In the genomic region with DNA sequence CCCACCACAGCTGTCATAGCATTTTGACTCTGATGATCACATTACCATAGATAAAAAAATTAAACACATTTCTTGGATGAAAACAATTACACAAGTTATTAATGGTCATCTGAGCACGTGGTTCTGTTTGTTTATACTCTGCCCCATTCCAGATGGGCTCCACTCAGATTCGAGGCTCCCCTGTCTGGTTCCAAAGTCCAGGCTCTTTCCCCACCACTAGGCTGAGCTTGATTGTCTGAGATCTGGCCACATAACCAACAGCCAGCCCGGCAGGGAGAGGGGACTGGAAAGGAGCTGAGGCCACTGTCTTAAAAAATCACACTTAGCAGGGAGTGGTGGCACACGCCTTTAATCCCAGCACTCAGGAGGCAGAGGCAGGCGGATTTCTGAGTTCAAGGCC, we compare ENCODE assay signal across 32 mouse cellular contexts. TPM values are rescaled to one million over a fixed set of nuclear protein-coding genes. Genes with fewer than 3 reads are reported as not detected.
A peak's percentile ranks its signal among the peaks of the same experiment; 100 is the strongest.
DNase-seq lines count a peak whose midpoint lies in the region; ATAC-seq and TF ChIP-seq lines count a peak whose summit lies in the region.
"Had no signal": no experiment of that assay in that cellular context is flagged by ENCODE, and none has a peak within 500 bp of the region (broad histone marks: within the 10 kb centered on the region; RNA-seq: fewer than 3 reads in every experiment).

No protein-coding gene starts in this region.

- no peak overlapping the region for H3K9ac ChIP-seq in liver, embryonic 13.5 days
- H3K9ac ChIP-seq in stomach, postnatal 0 days (ENCODE audit: low read length): no peak overlapping the region
- H3K9ac ChIP-seq: embryonic facial prominence, embryonic 13.5 days; forebrain, embryonic 15.5 days; hindbrain, embryonic 12.5 days; midbrain, embryonic 12.5 days; neural tube, embryonic 12.5 days had no signal

- peaks cover 11% of the 10 kb centered on the region for H3K4me1 ChIP-seq in liver, embryonic 13.5 days (replicated peaks)
- no peaks in the 10 kb centered on the region for H3K4me1 ChIP-seq in stomach, postnatal 0 days (replicated peaks; ENCODE audit: control insufficient read depth, insufficient read depth)
- H3K4me1 ChIP-seq: forebrain, embryonic 15.5 days; hindbrain, embryonic 12.5 days; midbrain, embryonic 12.5 days; neural tube, embryonic 12.5 days had no signal

- H3K36me3 ChIP-seq in liver, embryonic 13.5 days: no peaks in the 10 kb centered on the region
- H3K36me3 ChIP-seq in stomach, postnatal 0 days (ENCODE audit: control insufficient read depth, insufficient read depth, low read length): no peaks in the 10 kb centered on the region
- H3K36me3 ChIP-seq: embryonic facial prominence, embryonic 13.5 days; forebrain, embryonic 10.5 days; forebrain, embryonic 15.5 days; hindbrain, embryonic 12.5 days; midbrain, embryonic 12.5 days; neural tube, embryonic 12.5 days had no signal

- DNase-seq in kidney, adult 11 months: peak; percentile 66
- no peak for DNase-seq in kidney, adult 18-20 months
- DNase-seq in liver, embryonic 13.5 days: no peak
- DNase-seq in liver: no peak
- DNase-seq in kidney, postnatal 25 days: peak; percentile 54 to 82
- DNase-seq in stomach, postnatal 0 days (ENCODE audit: low spot score): peak; percentile 36
- DNase-seq in adrenal gland, postnatal 36 days: no peak
- no peak for DNase-seq in adrenal gland, adult 2 months
- DNase-seq: adrenal gland, postnatal 10 days; cerebellum, adult 11 months; cerebellum, adult 9-10 months; gastrocnemius, postnatal 25 days; heart, adult 11 months; heart, postnatal 36 days; layer of hippocampus, postnatal 36 days; left cerebral cortex, postnatal 4 days; lung, postnatal 4 days; right cerebral cortex, adult 18-20 months; right cerebral cortex, postnatal 4 days; thymus, postnatal 4 days had no signal

- no peak overlapping the region for H3K4me2 ChIP-seq in liver, embryonic 13.5 days
- H3K4me2 ChIP-seq in stomach, postnatal 0 days (replicated peaks; ENCODE audit: low read depth): no peak overlapping the region
- H3K4me2 ChIP-seq: embryonic facial prominence, embryonic 13.5 days; forebrain, embryonic 15.5 days; heart, embryonic 11.5 days; hindbrain, embryonic 12.5 days; midbrain, embryonic 12.5 days; neural tube, embryonic 12.5 days had no signal

- 52% methylated on average over 5 of the region's 5 CpGs for WGBS in liver, embryonic 13.5 days (ENCODE audit: insufficient replicate concordance)
- WGBS in stomach, postnatal 0 days: 37% methylated on average over 5 of the region's 5 CpGs

- H3K27me3 ChIP-seq in liver, embryonic 13.5 days: no peaks in the 10 kb centered on the region
- no peaks in the 10 kb centered on the region for H3K27me3 ChIP-seq in stomach, postnatal 0 days (ENCODE audit: control insufficient read depth, insufficient read depth, low read length)
- H3K27me3 ChIP-seq: CH12.LX; embryonic facial prominence, embryonic 13.5 days; forebrain, embryonic 15.5 days; hindbrain, embryonic 12.5 days; megakaryocyte, embryonic 14.5 days; midbrain, embryonic 12.5 days; neural tube, embryonic 12.5 days had no signal

- no peak; the same call in 1 of the 2 replicates for ATAC-seq in liver, embryonic 13.5 days (ENCODE audit: low read depth)
- peak; percentile 66; the same call in 1 of the 2 replicates for ATAC-seq in stomach, postnatal 0 days (ENCODE audit: low FRiP score, low TSS enrichment)
- ATAC-seq: activated CD4-positive, CD25-positive, alpha-beta regulatory T cell, adult 4 months; forebrain, embryonic 15.5 days; hindbrain, postnatal 0 days had no signal

- TF ChIP-seq CTCF in stomach, postnatal 0 days (IDR thresholded peaks at IDR 0.05; ENCODE audit: low read depth): no peak

- peak overlapping the region; percentile 43; the same call in 1 of the 2 replicates for H3K27ac ChIP-seq in liver, embryonic 13.5 days
- H3K27ac ChIP-seq in stomach, postnatal 0 days (replicated peaks): no peak overlapping the region
- H3K27ac ChIP-seq: embryonic facial prominence, embryonic 13.5 days; forebrain, embryonic 10.5 days; forebrain, embryonic 15.5 days; hindbrain, embryonic 12.5 days; hindbrain, postnatal 0 days; midbrain, embryonic 12.5 days; neural tube, embryonic 12.5 days had no signal

- no peak for TF ChIP-seq EP300 in stomach, postnatal 0 days (optimal IDR thresholded peaks at IDR 0.05)

- no peaks in the 10 kb centered on the region for H3K9me3 ChIP-seq in liver, embryonic 13.5 days (replicated peaks)
- H3K9me3 ChIP-seq in stomach, postnatal 0 days (ENCODE audit: control insufficient read depth, low read length): no peaks in the 10 kb centered on the region
- H3K9me3 ChIP-seq: embryonic facial prominence, embryonic 13.5 days; forebrain, embryonic 10.5 days; forebrain, embryonic 15.5 days; hindbrain, embryonic 12.5 days; megakaryocyte, embryonic 14.5 days; midbrain, embryonic 12.5 days; neural tube, embryonic 12.5 days had no signal

- no peak overlapping the region for H3K4me3 ChIP-seq in liver, embryonic 13.5 days (replicated peaks)
- H3K4me3 ChIP-seq in stomach, postnatal 0 days (ENCODE audit: low read depth, low read length): no peak overlapping the region
- H3K4me3 ChIP-seq: embryonic facial prominence, embryonic 13.5 days; forebrain, embryonic 10.5 days; forebrain, embryonic 15.5 days; hindbrain, embryonic 12.5 days; megakaryocyte, embryonic 14.5 days; midbrain, embryonic 12.5 days; myocyte; neural tube, embryonic 12.5 days had no signal

RNA-seq across cellular contexts. Expression of a gene that starts 21.1 kb away (rescaled TPM):
- polyA plus RNA-seq in liver, embryonic 13.5 days (2015; fragmentation: Nextera tagmentation; extraction: Ambion mirVana): 17.1 and 19.7 TPM in 2 replicates
- 12.2 and 13.6 TPM in 2 replicates for polyA plus RNA-seq in stomach, postnatal 0 days (2015; fragmentation: Nextera tagmentation; extraction: Ambion mirVana)
- 1 to 10 TPM; 7.9 to 8.6 TPM for total RNA-seq in adrenal gland, postnatal 36 days (2021)
- 1 to 10 TPM; 7.1 to 7.9 TPM for total RNA-seq in adrenal gland, adult 2 months (2021)
- 1.5 and 2.2 TPM in 2 replicates for polyA plus RNA-seq in adrenal gland, adult 2 months (2012; rRNA removed)

RNA-seq across cellular contexts. Expression of a gene that starts 25.5 kb away (rescaled TPM):
- 7.0 TPM in 2 replicates for polyA plus RNA-seq in liver, embryonic 13.5 days (2015; fragmentation: Nextera tagmentation; extraction: Ambion mirVana)
- 7.6 and 8.2 TPM in 2 replicates for polyA plus RNA-seq in stomach, postnatal 0 days (2015; fragmentation: Nextera tagmentation; extraction: Ambion mirVana)
- 10 to 100 TPM; 12.9 to 24.8 TPM for total RNA-seq in adrenal gland, postnatal 36 days (2021)
- 10 to 100 TPM; 15.6 to 32.1 TPM for total RNA-seq in adrenal gland, adult 2 months (2021)
- polyA plus RNA-seq in adrenal gland, adult 2 months (2012; rRNA removed): 16.3 and 20.1 TPM in 2 replicates

RNA-seq across cellular contexts. Expression of a gene that starts 48.6 kb away (rescaled TPM):
- 1,559 and 1,572 TPM in 2 replicates for polyA plus RNA-seq in liver, embryonic 13.5 days (2015; fragmentation: Nextera tagmentation; extraction: Ambion mirVana)
- polyA plus RNA-seq in stomach, postnatal 0 days (2015; fragmentation: Nextera tagmentation; extraction: Ambion mirVana): 1,179 and 1,213 TPM in 2 replicates
- 100 to 1,000 TPM; 352 to 374 TPM for total RNA-seq in adrenal gland, postnatal 36 days (2021)
- 100 to 1,000 TPM; 369 to 456 TPM for total RNA-seq in adrenal gland, adult 2 months (2021)
- 31.5 and 38.6 TPM in 2 replicates for polyA plus RNA-seq in adrenal gland, adult 2 months (2012; rRNA removed)

RNA-seq across cellular contexts. Expression of a gene that starts 50.5 kb away (rescaled TPM):
- 125 and 148 TPM in 2 replicates for polyA plus RNA-seq in liver, embryonic 13.5 days (2015; fragmentation: Nextera tagmentation; extraction: Ambion mirVana)
- 103 and 116 TPM in 2 replicates for polyA plus RNA-seq in stomach, postnatal 0 days (2015; fragmentation: Nextera tagmentation; extraction: Ambion mirVana)
- total RNA-seq in adrenal gland, postnatal 36 days (2021): 10 to 100 TPM; 88.0 to 95.5 TPM
- 100 to 1,000 TPM in 1 of 2 experiments, 10 to 100 TPM in 1; 93.2 to 112 TPM for total RNA-seq in adrenal gland, adult 2 months (2021)
- polyA plus RNA-seq in adrenal gland, adult 2 months (2012; rRNA removed): 8.5 and 11.2 TPM in 2 replicates

Comparison
In these comparisons a context has a peak if more than half of its experiments do, and no peak if none do; other contexts are left out.
1. DNase-seq: peak in kidney, adult 11 months (single experiment), kidney, postnatal 25 days (2 of 2) and stomach, postnatal 0 days (single experiment); none in kidney, adult 18-20 months (single experiment), liver, embryonic 13.5 days (single experiment), liver (single experiment), adrenal gland, postnatal 36 days (0 of 2) and adrenal gland, adult 2 months (single experiment).
2. RNA of a gene that starts 48.6 kb away (polyA plus RNA-seq): 1,559 to 1,572 TPM in liver, embryonic 13.5 days and 1,179 to 1,213 TPM in stomach, postnatal 0 days; 31.5 to 38.6 TPM in adrenal gland, adult 2 months; every median in the first group is over 10 times any median in the second.